In the genomic region with DNA sequence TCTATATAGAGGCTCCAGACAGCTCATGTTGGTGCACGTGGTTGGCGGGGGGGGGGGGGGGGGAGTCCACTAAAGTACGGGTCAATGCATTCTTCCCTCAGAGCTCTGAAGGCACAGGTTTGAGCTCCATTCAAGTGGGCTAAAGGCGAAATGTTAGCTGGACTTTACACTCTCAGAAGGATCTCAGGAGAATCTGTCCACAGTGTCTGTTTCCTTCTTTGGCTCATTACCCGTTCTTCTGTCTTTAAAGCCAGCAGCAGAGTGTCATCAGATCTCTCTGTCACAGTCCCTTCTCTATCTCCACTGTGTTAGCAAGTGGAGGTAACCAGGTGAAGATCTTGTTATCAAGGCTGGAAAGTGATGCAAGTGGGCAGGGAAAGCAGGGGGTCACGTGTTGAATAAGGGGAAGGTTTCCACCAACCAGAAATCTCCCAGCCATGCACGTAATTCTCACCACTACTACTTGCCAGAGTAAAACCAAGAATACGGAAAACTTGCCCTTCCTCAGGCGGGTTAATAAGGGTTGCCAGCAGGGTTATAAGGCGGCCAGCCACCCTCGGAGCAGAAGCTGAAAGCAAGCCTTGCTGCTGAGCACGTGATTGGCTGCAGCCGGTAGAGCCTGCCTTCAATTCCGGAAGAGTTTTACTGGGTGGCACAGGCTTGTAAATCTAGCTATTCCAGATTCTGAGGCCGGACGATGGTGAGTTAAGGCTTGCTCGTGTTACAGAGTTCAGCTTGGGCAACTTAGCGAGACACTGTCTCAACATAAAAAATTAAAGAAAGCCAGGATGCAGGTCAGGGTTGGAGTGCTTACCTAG, we compare ENCODE assay signal across 8 mouse cellular contexts.
DNase-seq lines count a peak whose midpoint lies in the region; ATAC-seq and TF ChIP-seq lines count a peak whose summit lies in the region.

No protein-coding gene starts in this region.

- in situ Hi-C loops in CH12.LX (cut with MboI; ENCODE audit: low pct_ligation_motif_present, low pct_unique_long_range_greater_than_20kb, low sequenced_read_pairs) = no loop called here

- peak overlapping the region; percentile 31 to 52 (median 41) for H3K4me3 ChIP-seq in CH12.LX (replicated peaks in 1 of 3; ENCODE audit: low read depth in 2 of 3, low read length in 2 of 3, poor library complexity in 1 of 3)
- H3K4me3 ChIP-seq in embryonic facial prominence, embryonic 14.5 days (ENCODE audit: low read depth, low read length) = peak overlapping the region; percentile 28
- H3K4me3 ChIP-seq in hindbrain, postnatal 0 days (ENCODE audit: low read length) = peak overlapping the region; percentile 39
- no peak overlapping the region for H3K4me3 ChIP-seq in liver, adult 2 months (ENCODE audit: insufficient read depth, low read depth, low read length)
- H3K4me3 ChIP-seq in thymus, adult 2 months (ENCODE audit: control insufficient read depth, insufficient read depth, low read length) = no peak overlapping the region

- dilution Hi-C loops in CH12.LX (cut with MboI; ENCODE audit: extremely low pct_ligation_motif_present, extremely low pct_unique_long_range_greater_than_20kb, low sequenced_read_pairs) = no loop called here

- H3K79me2 ChIP-seq in CH12.LX (replicated peaks; ENCODE audit: control insufficient read depth, extremely low read depth, insufficient read depth, poor library complexity, severe bottlenecking) = no peaks in the 10 kb centered on the region
- H3K79me2 ChIP-seq in liver, adult 2 months (ENCODE audit: control insufficient read depth, insufficient read depth, low read length) = no peaks in the 10 kb centered on the region

- TF ChIP-seq RAD21 in CH12.LX (IDR thresholded peaks at IDR 0.05; ENCODE audit: low read depth, low read length) = no peak

- H3K4me1 ChIP-seq in CH12.LX (ENCODE audit: control insufficient read depth in 1 of 2, insufficient read depth in 2 of 2) = peaks cover 3 to 5% of the 10 kb centered on the region in 2 experiments; a peak in 3 of 4 replicates
- H3K4me1 ChIP-seq in embryonic facial prominence, embryonic 14.5 days (ENCODE audit: control insufficient read depth, insufficient read depth, low read length) = 0 out of 2 replicates have a peak, but pooled peaks cover 3% of the 10 kb centered on the region
- peaks cover 6% of the 10 kb centered on the region; the same call in 1 of the 2 replicates for H3K4me1 ChIP-seq in hindbrain, postnatal 0 days (ENCODE audit: insufficient read depth, low read length)
- H3K4me1 ChIP-seq in liver, adult 2 months (ENCODE audit: control insufficient read depth, insufficient read depth, low read length) = no peaks in the 10 kb centered on the region; the same call in 1 of the 2 replicates
- peaks cover 4% of the 10 kb centered on the region; the same call in 1 of the 2 replicates for H3K4me1 ChIP-seq in thymus, adult 2 months (replicated peaks; ENCODE audit: control insufficient read depth, insufficient read depth, low read length)

- peak overlapping the region; percentile 67 for H3K4me2 ChIP-seq in CH12.LX (ENCODE audit: insufficient read depth, low read depth, poor library complexity, severe bottlenecking)
- peak overlapping the region; percentile 57 for H3K4me2 ChIP-seq in embryonic facial prominence, embryonic 14.5 days (ENCODE audit: low read depth, low read length)
- H3K4me2 ChIP-seq in hindbrain, postnatal 0 days (ENCODE audit: low read depth, low read length) = peak overlapping the region; percentile 54

- DNase-seq in cerebellum, postnatal 14 days = peak; percentile 3 to 6
- no peak for DNase-seq in cerebellum, adult 18-20 months
- peak; percentile 80 for DNase-seq in CH12.LX (ENCODE audit: extremely low read depth)
- peak; percentile 52 for DNase-seq in embryonic facial prominence, embryonic 14.5 days (ENCODE audit: low spot score)
- DNase-seq in hindbrain, postnatal 0 days (ENCODE audit: low spot score) = peak; percentile 10
- DNase-seq in liver, adult 2 months (ENCODE audit: extremely low read depth, low read depth, low spot score) = peak; percentile 46
- no peak for DNase-seq in thymus, adult 2 months

- H3K9ac ChIP-seq in CH12.LX (ENCODE audit: insufficient read depth, low read depth) = peak overlapping the region; percentile 61; the same call in 1 of the 2 replicates
- H3K9ac ChIP-seq in embryonic facial prominence, embryonic 14.5 days (ENCODE audit: low read depth, low read length) = 0 out of 2 replicates have a peak overlapping the region, but pooled peaks have one; percentile 20
- no peak overlapping the region for H3K9ac ChIP-seq in hindbrain, postnatal 0 days (replicated peaks; ENCODE audit: low read length)
- no peak overlapping the region for H3K9ac ChIP-seq in liver, adult 2 months (ENCODE audit: low read depth, low read length)

- H3K27ac ChIP-seq in CH12.LX (ENCODE audit: insufficient read depth, low read depth) = peak overlapping the region; percentile 59; the same call in 1 of the 2 replicates
- no peak overlapping the region for H3K27ac ChIP-seq in embryonic facial prominence, embryonic 14.5 days (replicated peaks; ENCODE audit: low read depth, low read length)
- no peak overlapping the region for H3K27ac ChIP-seq in hindbrain, postnatal 0 days
- H3K27ac ChIP-seq in liver, adult 2 months (replicated peaks; ENCODE audit: insufficient read depth, low read depth, low read length) = no peak overlapping the region
- H3K27ac ChIP-seq in thymus, adult 2 months (ENCODE audit: control insufficient read depth, insufficient read depth, low read length) = no peak overlapping the region

- TF ChIP-seq CTCF in CH12.LX (conservative IDR thresholded peaks at IDR 0.05 in 1 of 2, IDR thresholded peaks at IDR 0.05 in 1 of 2; ENCODE audit: low read depth in 2 of 2, low read length in 2 of 2) = no peak
- TF ChIP-seq CTCF in hindbrain, postnatal 0 days (IDR thresholded peaks at IDR 0.05; ENCODE audit: low read depth) = no peak
- TF ChIP-seq CTCF in liver, adult 2 months (IDR thresholded peaks at IDR 0.05; ENCODE audit: low read depth, low read length) = no peak
- no peak for TF ChIP-seq CTCF in thymus, adult 2 months (IDR thresholded peaks at IDR 0.05; ENCODE audit: borderline replicate concordance, control insufficient read depth, extremely low read depth, insufficient read depth, low read length, poor library complexity)

- H3K9me3 ChIP-seq in CH12.LX (replicated peaks; ENCODE audit: low read length) = no peaks in the 10 kb centered on the region
- no peaks in the 10 kb centered on the region for H3K9me3 ChIP-seq in embryonic facial prominence, embryonic 14.5 days (ENCODE audit: control insufficient read depth, low read length)
- H3K9me3 ChIP-seq in hindbrain, postnatal 0 days (ENCODE audit: low read length) = no peaks in the 10 kb centered on the region

- whole genome bisulfite sequencing in embryonic facial prominence, embryonic 14.5 days = 17% methylated on average over 17 of the region's 18 CpGs
- WGBS in hindbrain, postnatal 0 days = 19% methylated on average over 17 of the region's 18 CpGs
- WGBS in liver, adult 2 months = 19% methylated on average over 18 of the region's 18 CpGs
- 19% methylated on average over 18 of the region's 18 CpGs for WGBS in thymus, adult 2 months

- no peak for TF ChIP-seq EP300 in CH12.LX (IDR thresholded peaks at IDR 0.05; ENCODE audit: low read length)

- H3K36me3 ChIP-seq in CH12.LX (replicated peaks in 1 of 2; ENCODE audit: control insufficient read depth in 1 of 2, insufficient read depth in 1 of 2, low read length in 1 of 2) = no peaks in the 10 kb centered on the region
- H3K36me3 ChIP-seq in embryonic facial prominence, embryonic 14.5 days (ENCODE audit: control insufficient read depth, insufficient read depth, low read length) = no peaks in the 10 kb centered on the region
- no peaks in the 10 kb centered on the region for H3K36me3 ChIP-seq in hindbrain, postnatal 0 days (ENCODE audit: insufficient read depth, low read length)
- H3K36me3 ChIP-seq in liver, adult 2 months (ENCODE audit: control insufficient read depth, insufficient read depth, low read length) = no peaks in the 10 kb centered on the region
- no peaks in the 10 kb centered on the region for H3K36me3 ChIP-seq in thymus, adult 2 months (ENCODE audit: control insufficient read depth, insufficient read depth, low read length)

- ATAC-seq in embryonic facial prominence, embryonic 14.5 days (ENCODE audit: low read depth) = peak; percentile 31
- ATAC-seq in hindbrain, postnatal 0 days = peak; percentile 4; the same call in 1 of the 2 replicates
- peak; percentile 50; the same call in 1 of the 2 replicates for ATAC-seq in monocyte, adult 5-6 weeks (replicated peaks; ENCODE audit: insufficient number of reproducible peaks, low FRiP score, low TSS enrichment, poor library complexity, severe bottlenecking)

- no peaks in the 10 kb centered on the region for H3K27me3 ChIP-seq in CH12.LX (replicated peaks)
- H3K27me3 ChIP-seq in embryonic facial prominence, embryonic 14.5 days (replicated peaks; ENCODE audit: control insufficient read depth, insufficient read depth, low read length) = peaks cover 4% of the 10 kb centered on the region; the same call in 1 of the 2 replicates
- H3K27me3 ChIP-seq in hindbrain, postnatal 0 days (ENCODE audit: insufficient read depth, low read length) = no peaks in the 10 kb centered on the region
- H3K27me3 ChIP-seq in liver, adult 2 months (ENCODE audit: control insufficient read depth, insufficient read depth, low read length) = peaks cover 11% of the 10 kb centered on the region
- peaks cover 7% of the 10 kb centered on the region; the same call in 1 of the 2 replicates for H3K27me3 ChIP-seq in thymus, adult 2 months (ENCODE audit: control insufficient read depth, insufficient read depth, low read length)

- TF ChIP-seq POLR2A in CH12.LX (IDR thresholded peaks at IDR 0.05; ENCODE audit: low read depth, low read length) = peak; percentile 56
- no peak for TF ChIP-seq POLR2A in liver, adult 2 months (IDR thresholded peaks at IDR 0.05; ENCODE audit: extremely low read depth, insufficient read depth, low read length)
- no peak for TF ChIP-seq POLR2A in thymus, adult 2 months (IDR thresholded peaks at IDR 0.05; ENCODE audit: control insufficient read depth, extremely low read depth, insufficient read depth, low read length, poor library complexity)

TF ChIP-seq in CH12.LX, 34 proteins besides CTCF, POLR2A, EP300 and RAD21 (continues in another document):
- TF ChIP-seq ZNF384 (IDR thresholded peaks at IDR 0.05; ENCODE audit: low read depth, low read length) (no peak), MAX (IDR thresholded peaks at IDR 0.05; ENCODE audit: low read length) (peak; percentile 85), MEF2A (IDR thresholded peaks at IDR 0.05; ENCODE audit: borderline replicate concordance, low read depth, low read length) (no peak), SIN3A (IDR thresholded peaks at IDR 0.05; ENCODE audit: low read length) (no peak), USF1 (IDR thresholded peaks at IDR 0.05; ENCODE audit: low read depth, low read length) (peak; percentile 89), BHLHE40 (IDR thresholded peaks at IDR 0.05; ENCODE audit: low read depth, low read length) (peak; percentile 78), MAFK (IDR thresholded peaks at IDR 0.05; ENCODE audit: insufficient replicate concordance, low read length) (no peak), USF2 (conservative IDR thresholded peaks at IDR 0.05; ENCODE audit: low read depth, low read length) (peak; percentile 90), TBP (conservative IDR thresholded peaks at IDR 0.05; ENCODE audit: low read depth, low read length) (peak; percentile 36; the same call in 1 of the 2 replicates), HCFC1 (IDR thresholded peaks at IDR 0.05; ENCODE audit: low read depth, low read length) (no peak)

Comparison
In these comparisons a context has a peak if more than half of its experiments do, and no peak if none do; other contexts are left out.
1. DNase-seq: peak in cerebellum, postnatal 14 days (2 of 2), CH12.LX (single experiment), embryonic facial prominence, embryonic 14.5 days (single experiment), hindbrain, postnatal 0 days (single experiment) and liver, adult 2 months (single experiment); none in cerebellum, adult 18-20 months (0 of 2) and thymus, adult 2 months (single experiment).
2. H3K4me3 ChIP-seq: peak in CH12.LX (3 of 3), embryonic facial prominence, embryonic 14.5 days (single experiment) and hindbrain, postnatal 0 days (single experiment); none in liver, adult 2 months (single experiment) and thymus, adult 2 months (single experiment).
3. H3K9ac ChIP-seq: peak in CH12.LX (single experiment) and embryonic facial prominence, embryonic 14.5 days (single experiment); none in hindbrain, postnatal 0 days (single experiment) and liver, adult 2 months (single experiment).
4. Peak in every context shown above with its lines, with median percentiles within 50 percentile points of each other: H3K4me2 ChIP-seq and ATAC-seq.